Mouse (Mus musculus): ENCODE measurements around the gene Insr. TPM values are rescaled to one million over a fixed set of nuclear protein-coding genes. Genes with fewer than 3 reads are reported as not detected.

Insr gene
- total RNA-seq, 2 experiments from 2014 or later = 44.5 to 47.6 TPM

DNA sequence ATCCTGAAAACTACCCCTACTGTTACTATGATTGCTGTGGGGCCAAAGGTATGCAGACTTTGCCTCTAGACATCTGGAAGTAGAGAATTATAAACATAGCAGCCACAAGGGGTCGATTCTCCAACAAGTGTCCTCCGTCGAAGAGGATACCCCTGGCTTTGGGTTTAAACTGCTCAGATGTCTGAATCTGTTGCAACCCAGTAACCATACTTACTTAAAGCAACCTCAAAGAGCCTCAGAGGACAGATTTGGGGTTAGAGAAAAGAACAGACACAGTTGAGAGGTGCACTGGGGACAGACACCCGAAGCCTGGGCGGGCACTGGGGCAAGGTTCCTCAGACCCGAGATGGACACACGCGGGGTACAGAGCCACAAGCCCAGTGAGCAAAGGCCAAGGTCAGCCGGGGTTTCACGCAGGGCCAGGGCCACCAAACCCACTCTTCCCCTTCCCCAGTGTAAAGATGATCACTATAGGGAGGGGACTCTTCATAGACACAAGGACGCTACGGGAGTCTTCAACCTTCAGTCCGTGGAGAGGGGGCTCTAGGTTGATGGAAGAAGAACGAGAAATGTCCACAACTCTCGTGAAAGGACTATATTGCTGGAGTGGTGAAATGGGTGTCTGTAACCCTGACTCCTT is 1.1 kb downstream of the Insr start:
- DNase-seq (ENCODE audit: extremely low spot score in 1 of 2, low spot score in 2 of 2) = no peak
- intact Hi-C loops (cut with DNase I) = loop anchor here (5.0 kb wide), 1 partner anchor 56 kb away; no protein-coding TSS in a partner anchor

GRCm38 (mm10) chr8:3277266-3277665 is 2.2 kb downstream of the Insr start:
- intact Hi-C loops (cut with DNase I) = loop anchor here (5.0 kb wide), 1 partner anchor 55 kb away; no protein-coding TSS in a partner anchor
- no peak for DNase-seq (ENCODE audit: extremely low spot score in 1 of 2, low spot score in 2 of 2)

DNA sequence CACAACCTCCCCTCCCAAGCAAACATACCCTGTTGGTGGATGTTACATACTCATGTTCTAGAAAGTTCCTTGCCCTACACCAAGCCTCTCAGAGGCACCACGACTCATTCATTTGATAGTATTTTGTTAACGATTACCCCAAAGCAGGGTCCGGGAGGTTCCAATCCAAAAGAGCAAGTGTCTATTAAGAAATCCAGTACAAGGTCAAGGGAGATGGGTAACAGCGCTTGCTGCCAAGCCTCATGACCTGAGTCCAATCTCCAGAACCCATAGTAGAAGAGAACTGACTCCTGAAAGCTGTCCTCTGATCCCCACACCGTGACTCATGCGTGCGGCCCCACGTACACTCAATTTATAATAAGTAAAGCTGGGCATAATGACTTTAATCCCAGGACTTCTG is 3.4 kb downstream of the Insr start:
- no peak for DNase-seq (ENCODE audit: extremely low spot score in 1 of 2, low spot score in 2 of 2)
- intact Hi-C loops (cut with DNase I) = loop anchor here (5.0 kb wide), 1 partner anchor 54 kb away; no protein-coding TSS in a partner anchor

- intact Hi-C loops (cut with DNase I) = loop anchor here (5.0 kb wide), 1 partner anchor 53 kb away; no protein-coding TSS in a partner anchor
- no peak for DNase-seq (ENCODE audit: extremely low spot score in 1 of 2, low spot score in 2 of 2)
These were observed 4.2 kb downstream of the Insr start for GRCm38 (mm10) chr8:3275189-3275588.

- intact Hi-C loops (cut with DNase I) = no loop called here
These were observed 5.6 kb downstream of the Insr start for GRCm38 (mm10) chr8:3273799-3274198.

DNA sequence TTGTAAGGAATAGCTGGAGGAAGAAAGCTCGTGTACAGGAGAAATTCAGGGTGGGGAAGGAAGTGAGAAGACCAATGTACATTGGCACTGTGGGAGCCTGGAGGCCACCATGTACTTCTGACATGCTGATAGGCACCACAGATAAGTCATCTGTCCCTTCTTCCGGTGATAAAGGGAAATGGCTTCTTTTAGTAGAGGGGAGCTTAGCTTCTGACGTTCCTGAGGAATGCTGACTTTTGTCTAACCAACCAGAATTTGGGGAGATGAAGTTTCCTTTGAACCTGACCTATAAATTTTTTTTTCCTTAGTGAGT is 12.0 kb downstream of the Insr start:
- intact Hi-C loops (cut with DNase I) = no loop called here
- DNase-seq (ENCODE audit: extremely low spot score in 1 of 2, low spot score in 2 of 2) = no peak

More at GRCm38 (mm10) chr8:3273799-3274198, 5.6 kb downstream of the Insr start:
- no peak for DNase-seq (ENCODE audit: extremely low spot score in 1 of 2, low spot score in 2 of 2)

DNA sequence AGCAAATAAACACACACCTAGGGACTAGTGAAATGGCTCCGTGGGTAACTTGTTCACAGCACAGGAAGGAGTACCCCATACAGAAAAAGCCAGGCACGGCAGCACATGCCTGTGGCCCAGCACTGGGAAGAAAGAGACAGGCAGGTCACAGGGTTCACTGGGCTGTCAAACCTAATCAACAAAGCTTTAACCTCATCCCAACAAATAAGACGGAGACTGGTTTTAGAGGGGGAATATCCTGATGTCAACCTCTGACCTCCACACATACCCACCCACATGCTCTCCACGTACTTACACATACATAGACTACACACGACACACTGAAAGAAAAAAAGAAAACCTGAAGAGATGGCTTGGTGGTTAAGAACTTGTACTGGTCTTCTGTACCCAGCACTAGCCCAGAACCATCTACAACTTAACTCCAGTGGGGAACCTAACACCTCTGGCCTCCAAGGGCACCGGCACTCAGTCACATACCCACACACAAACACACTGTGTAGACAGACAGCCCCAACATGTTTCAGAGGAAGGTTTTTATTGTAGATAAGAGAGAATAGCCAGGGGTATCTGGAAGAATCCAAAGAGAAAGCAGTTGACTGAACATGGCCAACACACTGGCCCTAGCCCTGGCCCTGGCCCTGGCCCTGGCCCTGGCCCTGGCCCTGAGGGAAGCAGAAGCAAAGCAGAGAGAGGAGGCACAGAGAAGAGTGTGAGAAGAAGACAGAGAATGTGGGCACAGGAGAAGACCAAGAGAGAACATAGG is 12.6 kb downstream of the Insr start:
- intact Hi-C loops (cut with DNase I) = no loop called here
- no peak for DNase-seq (ENCODE audit: extremely low spot score in 1 of 2, low spot score in 2 of 2)

DNA sequence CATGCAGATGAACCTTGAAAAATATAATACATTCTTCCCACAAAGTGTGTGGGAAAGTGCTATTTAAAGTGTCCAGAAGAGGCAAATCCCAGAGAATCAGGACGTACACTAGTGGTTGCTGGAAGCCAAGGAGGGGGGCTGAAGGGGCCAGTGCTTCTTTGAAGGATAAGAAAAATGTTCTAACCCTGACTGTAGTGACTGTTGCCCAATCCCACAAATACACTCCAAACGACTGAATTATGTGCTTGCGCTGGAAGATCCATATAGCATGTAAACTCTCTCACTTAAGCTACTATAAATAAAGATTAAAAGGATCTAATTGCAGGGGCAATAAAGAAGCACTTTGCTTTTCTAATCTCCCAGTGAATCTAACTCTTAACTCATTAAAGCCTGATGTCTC is 14.2 kb downstream of the Insr start:
- DNase-seq (ENCODE audit: extremely low spot score in 1 of 2, low spot score in 2 of 2) = no peak
- intact Hi-C loops (cut with DNase I) = no loop called here

GRCm38 (mm10) chr8:3262779-3263178 is 16.6 kb downstream of the Insr start:
- intact Hi-C loops (cut with DNase I) = no loop called here
- no peak for DNase-seq (ENCODE audit: extremely low spot score in 1 of 2, low spot score in 2 of 2)

- DNase-seq (ENCODE audit: extremely low spot score in 1 of 2, low spot score in 2 of 2) = no peak
- intact Hi-C loops (cut with DNase I) = no loop called here
These were observed 18.3 kb downstream of the Insr start for GRCm38 (mm10) chr8:3261101-3261500.

- intact Hi-C loops (cut with DNase I) = no loop called here
- DNase-seq (ENCODE audit: extremely low spot score in 1 of 2, low spot score in 2 of 2) = no peak
These were observed 19.1 kb downstream of the Insr start for GRCm38 (mm10) chr8:3260127-3260811.

- no peak for DNase-seq (ENCODE audit: extremely low spot score in 1 of 2, low spot score in 2 of 2)
- intact Hi-C loops (cut with DNase I) = no loop called here
These were observed 23.1 kb downstream of the Insr start for GRCm38 (mm10) chr8:3256147-3256940.

DNA sequence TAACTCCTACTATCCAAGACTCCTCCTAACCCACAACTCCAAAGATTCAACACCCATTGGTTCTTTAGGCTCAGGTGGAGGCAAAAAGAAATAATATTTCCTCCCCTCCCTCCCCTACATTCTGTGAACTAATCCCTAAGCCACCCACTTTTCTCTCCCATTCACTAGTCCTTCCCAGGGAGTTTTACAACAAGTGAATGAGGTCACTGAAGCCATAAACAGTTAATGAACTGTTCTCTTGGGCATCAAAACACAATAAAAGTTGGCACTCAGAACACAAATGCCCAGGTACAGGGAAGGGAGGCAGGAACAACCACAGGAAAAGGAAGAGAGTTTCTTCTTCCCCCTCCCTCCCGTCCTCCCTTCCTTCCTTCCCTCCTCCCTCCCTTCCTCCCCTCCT is 24.1 kb downstream of the Insr start:
- DNase-seq (ENCODE audit: extremely low spot score in 1 of 2, low spot score in 2 of 2) = no peak
- intact Hi-C loops (cut with DNase I) = no loop called here

- intact Hi-C loops (cut with DNase I) = no loop called here
- DNase-seq (ENCODE audit: extremely low spot score in 1 of 2, low spot score in 2 of 2) = no peak
These were observed 26.2 kb downstream of the Insr start for GRCm38 (mm10) chr8:3253179-3253578.

DNA sequence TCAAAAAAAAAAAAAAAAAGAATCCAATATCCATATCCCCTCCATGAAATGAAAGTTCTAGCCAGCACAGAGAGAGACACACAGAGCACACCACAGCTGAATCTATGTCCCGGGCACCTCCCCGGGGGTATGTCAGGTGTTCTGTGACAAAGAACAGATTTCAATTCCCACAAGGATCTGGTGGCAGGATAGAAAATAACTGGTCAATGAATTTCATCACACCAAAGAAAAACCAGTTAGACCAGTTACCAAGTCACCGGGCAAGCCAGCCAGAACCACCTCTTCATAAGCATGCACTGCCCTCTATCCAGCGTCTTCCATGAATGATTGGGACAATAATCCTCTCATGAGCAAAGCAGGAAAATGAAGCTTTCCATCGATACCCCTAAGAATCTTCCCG is 26.8 kb downstream of the Insr start:
- intact Hi-C loops (cut with DNase I) = no loop called here
- DNase-seq (ENCODE audit: extremely low spot score in 1 of 2, low spot score in 2 of 2) = no peak

- intact Hi-C loops (cut with DNase I) = no loop called here
- no peak for DNase-seq (ENCODE audit: extremely low spot score in 1 of 2, low spot score in 2 of 2)
These were observed 28.3 kb downstream of the Insr start for GRCm38 (mm10) chr8:3251101-3251500.

DNA sequence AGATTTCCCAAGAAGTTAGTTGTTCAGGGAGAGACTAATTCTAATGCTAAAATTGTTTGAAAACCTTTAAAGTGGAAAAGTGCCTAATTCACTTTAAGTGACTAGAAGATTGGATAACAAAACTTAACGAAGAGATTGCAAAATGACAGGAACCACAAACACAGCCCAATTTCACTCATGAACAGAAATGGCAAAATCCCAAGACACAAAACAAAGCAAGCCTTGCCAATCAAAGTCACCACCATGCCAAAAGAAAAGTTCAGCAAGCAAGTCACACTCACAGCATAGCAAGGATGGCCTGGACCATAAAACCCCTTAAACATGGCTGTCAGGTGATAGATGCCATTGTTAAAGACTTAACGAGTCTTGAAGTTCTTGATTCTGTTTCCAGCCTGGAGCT is 29.5 kb downstream of the Insr start:
- no peak for DNase-seq (ENCODE audit: extremely low spot score in 1 of 2, low spot score in 2 of 2)
- intact Hi-C loops (cut with DNase I) = no loop called here

DNA sequence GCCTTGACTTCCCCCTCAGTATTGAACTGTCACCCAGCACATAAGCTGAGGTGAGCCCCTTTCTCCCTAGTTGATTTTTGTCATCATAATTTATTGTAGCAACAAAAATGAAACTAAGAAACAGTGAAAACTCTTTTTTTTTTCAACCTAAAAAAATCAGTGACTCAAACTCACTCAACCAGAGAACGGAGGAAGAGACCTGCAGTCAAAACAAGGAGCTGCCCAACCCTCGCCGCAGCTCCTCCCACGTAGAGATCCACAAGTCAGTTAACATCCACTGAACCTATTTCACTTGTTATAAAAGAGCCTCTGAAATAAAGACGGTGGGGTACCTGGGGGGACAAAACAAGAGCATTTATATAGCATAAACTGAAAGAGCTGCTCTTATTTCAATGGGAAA is 30.7 kb downstream of the Insr start:
- no peak for DNase-seq (ENCODE audit: extremely low spot score in 1 of 2, low spot score in 2 of 2)
- intact Hi-C loops (cut with DNase I) = no loop called here

GRCm38 (mm10) chr8:3247129-3247528 is 32.3 kb downstream of the Insr start:
- DNase-seq (ENCODE audit: extremely low spot score in 1 of 2, low spot score in 2 of 2) = no peak
- intact Hi-C loops (cut with DNase I) = no loop called here

All from left cerebral cortex, postnatal 10 days (tissue).